Mouse (Mus musculus) neural tube, embryonic 13.5 days (tissue): ENCODE results near the gene Nptx2. TPM values are rescaled to one million over a fixed set of nuclear protein-coding genes. Genes with fewer than 3 reads are reported as not detected.

Source experiments
- ATAC-seq: fragments of 200-750 bp; cut with Nextera tagmentation; 2 replicates; pipeline ENCODE4 v1.8.0; 2017; ENCODE audit warnings: low read depth, mild to moderate bottlenecking, moderate TSS enrichment, moderate library complexity
- H3K27ac ChIP-seq: fragments of 300-500 bp; sonication (generic); replicated peaks from 2 replicates; pipeline ENCODE4 v1.5.1; 2015; ENCODE audit warnings: moderate library complexity, mild to moderate bottlenecking, inconsistent platforms
- H3K27me3 ChIP-seq: fragments of 300-500 bp; sonication (generic); 2 replicates; pipeline ENCODE4 v1.6.1; 2015; ENCODE audit warnings: mild to moderate bottlenecking, inconsistent platforms
- H3K36me3 ChIP-seq: fragments of 300-500 bp; sonication (generic); 2 replicates; pipeline ENCODE4 v1.6.1; 2015; ENCODE audit warnings: mild to moderate bottlenecking, inconsistent platforms
- H3K4me1 ChIP-seq: fragments of 300-500 bp; sonication (generic); replicated peaks from 2 replicates; pipeline ENCODE4 v1.6.1; 2015; ENCODE audit warnings: inconsistent platforms
- H3K4me2 ChIP-seq: fragments of 300-500 bp; sonication (generic); 2 replicates; pipeline ENCODE4 v1.6.1; 2015; ENCODE audit warnings: inconsistent platforms, mild to moderate bottlenecking, moderate library complexity
- H3K4me3 ChIP-seq: fragments of 300-500 bp; sonication (generic); 2 replicates; pipeline ENCODE4 v1.5.1; 2015; ENCODE audit warnings: mild to moderate bottlenecking, inconsistent platforms
- H3K9ac ChIP-seq: fragments of 300-500 bp; sonication (generic); 2 replicates; pipeline ENCODE4 v1.6.1; 2015; ENCODE audit warnings: moderate library complexity, mild to moderate bottlenecking, inconsistent platforms
- H3K9me3 ChIP-seq: fragments of 300-500 bp; sonication (generic); 2 replicates; pipeline ENCODE4 v1.6.1; 2016; ENCODE audit warnings: inconsistent platforms
- WGBS: fragments of 180-500 bp; shearing (Covaris S2); methylation state at CpG from one replicate; pipeline ENCODE4 v1.1.7; 2015; 5-methylcytosine and 5-hydroxymethylcytosine counted together
- polyA plus RNA-seq: library from polyadenylated mRNA; unstranded; fragments of >200 nt; fragmentation: Nextera tagmentation; extraction: Ambion mirVana; gene quantifications from 2 replicates; pipeline ENCODE4 v1.2.1, GENCODE M21; 2015

Gene Nptx2
- polyA plus RNA-seq, 1 experiment from 2014 or later, result 7.1 TPM

- H3K27ac ChIP-seq, result peak overlapping the region; percentile 69
- no peak overlapping the region for H3K9ac ChIP-seq
- peaks cover 24% of the 10 kb centered on the region for H3K27me3 ChIP-seq
- no peaks in the 10 kb centered on the region for H3K9me3 ChIP-seq
- WGBS, result 7% methylated on average over 12 of the region's 12 CpGs
- H3K4me3 ChIP-seq, result no peak overlapping the region
- H3K4me1 ChIP-seq, result peaks cover 51% of the 10 kb centered on the region
- peak overlapping the region; percentile 32 for H3K4me2 ChIP-seq
- H3K36me3 ChIP-seq, result no peaks in the 10 kb centered on the region
- peak; percentile 64 for ATAC-seq
These were observed 2.9 kb upstream of the Nptx2 start for GRCm38 (mm10) chr5:144542711-144543308.

- Histone ChIP-seq H3K9me3 (no peaks in the 10 kb centered on the region), H3K4me2 (peak overlapping the region; percentile 63), H3K4me1 (peaks cover 83% of the 10 kb centered on the region), H3K36me3 (no peaks in the 10 kb centered on the region; the same call in 1 of the 2 replicates), H3K27me3 (peaks cover 55% of the 10 kb centered on the region), H3K4me3 (peak overlapping the region; percentile 48), H3K27ac (peak overlapping the region; percentile 64), H3K9ac (peak overlapping the region; percentile 69)
- no peak for ATAC-seq
- 3% methylated on average over 34 of the region's 34 CpGs for WGBS
These were observed 807 bp downstream of the Nptx2 start for GRCm38 (mm10) chr5:144546423-144546995.

GRCm38 (mm10) chr5:144547333-144547878 is 1.7 kb downstream of the Nptx2 start:
- Histone ChIP-seq H3K9ac (peak overlapping the region; percentile 69), H3K27ac (no peak overlapping the region), H3K9me3 (no peaks in the 10 kb centered on the region), H3K4me1 (peaks cover 77% of the 10 kb centered on the region), H3K27me3 (peaks cover 55% of the 10 kb centered on the region), H3K36me3 (no peaks in the 10 kb centered on the region; the same call in 1 of the 2 replicates), H3K4me2 (peak overlapping the region; percentile 63), H3K4me3 (peak overlapping the region; percentile 48)
- WGBS, result 16% methylated on average over 9 of the region's 9 CpGs
- no peak for ATAC-seq

GRCm38 (mm10) chr5:144548079-144548631 is 2.5 kb downstream of the Nptx2 start:
- H3K9ac ChIP-seq, result peak overlapping the region; percentile 69
- no peak for ATAC-seq
- peak overlapping the region; percentile 63 for H3K4me2 ChIP-seq
- H3K9me3 ChIP-seq, result no peaks in the 10 kb centered on the region
- no peak overlapping the region for H3K27ac ChIP-seq
- WGBS, result 1% methylated on average over 21 of the region's 21 CpGs
- H3K4me1 ChIP-seq, result peaks cover 69% of the 10 kb centered on the region
- peaks cover 55% of the 10 kb centered on the region for H3K27me3 ChIP-seq
- peak overlapping the region; percentile 48 for H3K4me3 ChIP-seq
- H3K36me3 ChIP-seq, result peaks cover 1% of the 10 kb centered on the region; the same call in 1 of the 2 replicates

GRCm38 (mm10) chr5:144550003-144550402 is 4.3 kb downstream of the Nptx2 start:
- Histone ChIP-seq H3K4me3 (no peak overlapping the region), H3K27ac (0 out of 2 replicates have a peak overlapping the region, but pooled peaks have one; percentile 6), H3K4me2 (no peak overlapping the region), H3K27me3 (peaks cover 52% of the 10 kb centered on the region), H3K36me3 (peaks cover 8% of the 10 kb centered on the region; the same call in 1 of the 2 replicates), H3K9me3 (no peaks in the 10 kb centered on the region), H3K9ac (no peak overlapping the region), H3K4me1 (peaks cover 62% of the 10 kb centered on the region)
- ATAC-seq, result no peak
- WGBS, result 71% methylated on average over 9 of the region's 9 CpGs

GRCm38 (mm10) chr5:144550622-144551137 is 5.0 kb downstream of the Nptx2 start:
- H3K27me3 ChIP-seq, result peaks cover 51% of the 10 kb centered on the region
- H3K9me3 ChIP-seq, result no peaks in the 10 kb centered on the region

GRCm38 (mm10) chr5:144556710-144557109 is 11.0 kb downstream of the Nptx2 start:
- Histone ChIP-seq H3K4me1 (peaks cover 34% of the 10 kb centered on the region), H3K9me3 (no peaks in the 10 kb centered on the region), H3K27me3 (no peaks in the 10 kb centered on the region), H3K4me2 (no peak overlapping the region), H3K4me3 (no peak overlapping the region), H3K9ac (0 out of 2 replicates have a peak overlapping the region, but pooled peaks have one; percentile 13), H3K27ac (peak overlapping the region; percentile 77), H3K36me3 (0 out of 2 replicates have a peak, but pooled peaks cover 8% of the 10 kb centered on the region)
- 6% methylated on average over 10 of the region's 10 CpGs for WGBS
- peak; percentile 59 for ATAC-seq

More at GRCm38 (mm10) chr5:144550622-144551137, 5.0 kb downstream of the Nptx2 start:
- 0 out of 2 replicates have a peak overlapping the region, but pooled peaks have one; percentile 6 for H3K27ac ChIP-seq
- WGBS, result 15% methylated on average over 5 of the region's 5 CpGs
- H3K4me1 ChIP-seq, result peaks cover 59% of the 10 kb centered on the region
- H3K36me3 ChIP-seq, result peaks cover 8% of the 10 kb centered on the region; the same call in 1 of the 2 replicates
- H3K4me2 ChIP-seq, result no peak overlapping the region
- no peak overlapping the region for H3K4me3 ChIP-seq
- H3K9ac ChIP-seq, result no peak overlapping the region
- ATAC-seq, result no peak

- Histone ChIP-seq H3K9me3 (no peaks in the 10 kb centered on the region), H3K4me1 (peaks cover 34% of the 10 kb centered on the region), H3K9ac (no peak overlapping the region), H3K4me2 (no peak overlapping the region), H3K27ac (peak overlapping the region; percentile 77), H3K36me3 (0 out of 2 replicates have a peak, but pooled peaks cover 8% of the 10 kb centered on the region), H3K27me3 (no peaks in the 10 kb centered on the region), H3K4me3 (no peak overlapping the region)
- ATAC-seq, result 0 out of 2 replicates have a peak, but pooled peaks have one; percentile 28
- WGBS, result 45% methylated on average over 8 of the region's 8 CpGs
These were observed 11.7 kb downstream of the Nptx2 start for GRCm38 (mm10) chr5:144557363-144557762.

- Histone ChIP-seq H3K4me1 (peaks cover 34% of the 10 kb centered on the region), H3K4me2 (no peak overlapping the region), H3K27me3 (no peaks in the 10 kb centered on the region), H3K4me3 (no peak overlapping the region), H3K36me3 (0 out of 2 replicates have a peak, but pooled peaks cover 3% of the 10 kb centered on the region), H3K9me3 (no peaks in the 10 kb centered on the region), H3K9ac (no peak overlapping the region), H3K27ac (peak overlapping the region; percentile 46; the same call in 1 of the 2 replicates)
- no peak for ATAC-seq
These were observed 12.8 kb downstream of the Nptx2 start for GRCm38 (mm10) chr5:144558481-144558880.

GRCm38 (mm10) chr5:144565739-144566138 is 20.0 kb downstream of the Nptx2 start:
- Histone ChIP-seq H3K4me1 (no peaks in the 10 kb centered on the region), H3K4me3 (no peak overlapping the region), H3K27ac (no peak overlapping the region), H3K36me3 (no peaks in the 10 kb centered on the region), H3K4me2 (no peak overlapping the region), H3K9me3 (no peaks in the 10 kb centered on the region), H3K9ac (no peak overlapping the region), H3K27me3 (no peaks in the 10 kb centered on the region)
- whole genome bisulfite sequencing, result 59% methylated on average over 4 of the region's 4 CpGs
- no peak for ATAC-seq

GRCm38 (mm10) chr5:144585100-144585499 is 39.4 kb downstream of the Nptx2 start:
- Histone ChIP-seq H3K4me3 (no peak overlapping the region), H3K36me3 (no peaks in the 10 kb centered on the region), H3K4me2 (no peak overlapping the region), H3K9me3 (peaks cover 15% of the 10 kb centered on the region; the same call in 1 of the 2 replicates), H3K4me1 (no peaks in the 10 kb centered on the region), H3K27me3 (no peaks in the 10 kb centered on the region), H3K27ac (no peak overlapping the region), H3K9ac (no peak overlapping the region)
- WGBS, result 91% methylated on average over 5 of the region's 5 CpGs
- ATAC-seq, result no peak
